Comparison of ENCODE assay signal across 20 mouse cellular contexts in the genomic region with DNA sequence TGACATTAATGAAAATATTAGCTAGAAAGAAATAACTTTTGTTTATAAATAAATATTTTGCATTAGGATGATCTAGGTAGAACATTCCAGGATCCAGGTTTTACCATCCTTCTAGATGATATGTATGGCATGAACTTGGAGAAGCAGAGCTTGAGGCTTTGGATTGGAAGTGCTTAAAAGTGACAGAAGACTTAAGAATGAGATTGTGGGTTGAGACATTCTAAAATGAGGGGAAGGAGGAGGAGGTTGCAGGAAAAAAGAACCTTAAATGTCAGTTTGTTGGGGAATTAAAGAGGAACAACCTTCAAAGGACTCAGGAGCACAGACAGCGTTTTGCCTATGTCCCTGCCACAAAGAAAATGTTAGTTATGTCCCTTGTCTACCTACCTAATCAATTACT.
A peak's percentile ranks its signal among the peaks of the same experiment; 100 is the strongest.
DNase-seq lines count a peak whose midpoint lies in the region; ATAC-seq lines count a peak whose summit lies in the region.
"Had no signal": no experiment of that assay in that cellular context is flagged by ENCODE, and none has a peak within 500 bp of the region (broad histone marks: within the 10 kb centered on the region; RNA-seq: fewer than 3 reads in every experiment).

No protein-coding gene starts in this region.

- no peaks in the 10 kb centered on the region for H3K36me3 ChIP-seq in hindbrain, embryonic 10.5 days
- H3K36me3 ChIP-seq: G1E had no signal

- no peaks in the 10 kb centered on the region for H3K4me1 ChIP-seq in hindbrain, embryonic 10.5 days (replicated peaks)

- 80% methylated on average over 1 of the region's 1 CpGs for WGBS in hindbrain, embryonic 10.5 days

- H3K27me3 ChIP-seq in hindbrain, embryonic 10.5 days (ENCODE audit: insufficient read depth, poor library complexity, severe bottlenecking) = no peaks in the 10 kb centered on the region
- H3K27me3 ChIP-seq: CH12.LX, Patski had no signal

- ATAC-seq in frontal cortex, adult (ENCODE audit: low TSS enrichment) = peak; percentile 80
- ATAC-seq: activated CD4-positive, CD25-positive, alpha-beta regulatory T cell, adult 4 months; CD4-positive, CD25-positive, alpha-beta regulatory T cell, adult 4 months; Patski had no signal

- no peak overlapping the region for H3K27ac ChIP-seq in hindbrain, embryonic 10.5 days

- no peaks in the 10 kb centered on the region for H3K9me3 ChIP-seq in hindbrain, embryonic 10.5 days
- H3K9me3 ChIP-seq: G1E had no signal

- H3K4me3 ChIP-seq in hindbrain, embryonic 10.5 days = no peak overlapping the region

- DNase-seq in frontal cortex, postnatal 25 days (ENCODE audit: low spot score in 2 of 2) = no peak
- DNase-seq in brain, adult 2 months (ENCODE audit: low read depth, low spot score) = peak; percentile 45
- no peak for DNase-seq in hindbrain, embryonic 10.5 days (ENCODE audit: low spot score)
- DNase-seq: adrenal gland, adult 2 months; adrenal gland, adult 8-10 months; adrenal gland, postnatal 10 days; adrenal gland, postnatal 14 days; adrenal gland, postnatal 25 days; adrenal gland, postnatal 36 days; B cell, adult 2 months; cerebellum, adult 11 months; cerebellum, adult 11-12 months; cerebellum, adult 18-20 months; cerebellum, adult 2 months had no signal
